Mouse (Mus musculus) left cerebral cortex, adult 11 months (tissue): ENCODE data around the gene Pkdrej.

ENCODE experiments used
- DNase-seq: peaks from one replicate; pipeline ENCODE4 v3.0.0; 2022; ENCODE audit warnings: low spot score

The Pkdrej gene

GRCm38 (mm10) chr15:85766677-85767076, 54.9 kb downstream of the Pkdrej start:
- no peak for DNase-seq

GRCm38 (mm10) chr15:85765022-85765421, 56.5 kb downstream of the Pkdrej start:
- DNase-seq = no peak
